Mouse (Mus musculus): ENCODE data around the gene Bok.

Gene Bok

GRCm38 (mm10) chr1:93691106-93691505 lies 5.6 kb downstream of the Bok start:
- DNase-seq (ENCODE audit: low read depth, low spot score): no peak

GRCm38 (mm10) chr1:93691786-93692357 lies 6.4 kb downstream of the Bok start:
- no peak for DNase-seq (ENCODE audit: low read depth, low spot score)

- no peak for DNase-seq (ENCODE audit: low read depth, low spot score)
Observed at GRCm38 (mm10) chr1:93692773-93693172, 7.3 kb downstream of the Bok start.

GRCm38 (mm10) chr1:93693502-93693901 lies 8.0 kb downstream of the Bok start:
- no peak for DNase-seq (ENCODE audit: low read depth, low spot score)

- DNase-seq (ENCODE audit: low read depth, low spot score): no peak
Observed at GRCm38 (mm10) chr1:93693943-93694342, 8.5 kb downstream of the Bok start.

- no peak for DNase-seq (ENCODE audit: low read depth, low spot score)
Observed at GRCm38 (mm10) chr1:93694966-93695365, 9.5 kb downstream of the Bok start.

GRCm38 (mm10) chr1:93697317-93697716 lies 11.9 kb downstream of the Bok start:
- DNase-seq (ENCODE audit: low read depth, low spot score): no peak

GRCm38 (mm10) chr1:93699159-93699558 lies 13.7 kb downstream of the Bok start:
- DNase-seq (ENCODE audit: low read depth, low spot score): no peak

GRCm38 (mm10) chr1:93702106-93702505 lies 16.6 kb downstream of the Bok start:
- no peak for DNase-seq (ENCODE audit: low read depth, low spot score)

- DNase-seq (ENCODE audit: low read depth, low spot score): no peak
Observed at GRCm38 (mm10) chr1:93703472-93704048, 18.1 kb downstream of the Bok start.

- no peak for DNase-seq (ENCODE audit: low read depth, low spot score)
Observed at GRCm38 (mm10) chr1:93704341-93704740, 18.9 kb downstream of the Bok start.

- peak; percentile 68 for DNase-seq (ENCODE audit: low read depth, low spot score)
Observed at GRCm38 (mm10) chr1:93705389-93705788, 19.9 kb downstream of the Bok start.

- no peak for DNase-seq (ENCODE audit: low read depth, low spot score)
Observed at GRCm38 (mm10) chr1:93716166-93716565, 30.7 kb downstream of the Bok start.

GRCm38 (mm10) chr1:93721557-93721956 lies 36.1 kb downstream of the Bok start:
- no peak for DNase-seq (ENCODE audit: low read depth, low spot score)

GRCm38 (mm10) chr1:93724623-93725022 lies 39.2 kb downstream of the Bok start:
- DNase-seq (ENCODE audit: low read depth, low spot score): no peak

- DNase-seq (ENCODE audit: low read depth, low spot score): no peak
Observed at GRCm38 (mm10) chr1:93725665-93726064, 40.2 kb downstream of the Bok start.

- no peak for DNase-seq (ENCODE audit: low read depth, low spot score)
Observed at GRCm38 (mm10) chr1:93726116-93726515, 40.7 kb downstream of the Bok start.

GRCm38 (mm10) chr1:93726974-93727373 lies 41.5 kb downstream of the Bok start:
- peak; percentile 74 for DNase-seq (ENCODE audit: low read depth, low spot score)

- DNase-seq (ENCODE audit: low read depth, low spot score): no peak
Observed at GRCm38 (mm10) chr1:93731103-93731502, 45.6 kb downstream of the Bok start.

GRCm38 (mm10) chr1:93731880-93732281 lies 46.4 kb downstream of the Bok start:
- peak; percentile 45 for DNase-seq (ENCODE audit: low read depth, low spot score)

GRCm38 (mm10) chr1:93735859-93736258 lies 50.4 kb downstream of the Bok start:
- no peak for DNase-seq (ENCODE audit: low read depth, low spot score)

GRCm38 (mm10) chr1:93737711-93738110 lies 52.3 kb downstream of the Bok start:
- peak; percentile 84 for DNase-seq (ENCODE audit: low read depth, low spot score)

GRCm38 (mm10) chr1:93740671-93741070 lies 55.2 kb downstream of the Bok start:
- no peak for DNase-seq (ENCODE audit: low read depth, low spot score)

GRCm38 (mm10) chr1:93741987-93742386 lies 56.5 kb downstream of the Bok start:
- DNase-seq (ENCODE audit: low read depth, low spot score): no peak
